Mouse (Mus musculus): ENCODE results near the gene Fbxo44.
"Not testable (repeated sequence)": the region's sequence is repeated elsewhere in the genome, so short reads cannot be mapped to it uniquely, and the experiment has no call there.

The Fbxo44 gene

DNA sequence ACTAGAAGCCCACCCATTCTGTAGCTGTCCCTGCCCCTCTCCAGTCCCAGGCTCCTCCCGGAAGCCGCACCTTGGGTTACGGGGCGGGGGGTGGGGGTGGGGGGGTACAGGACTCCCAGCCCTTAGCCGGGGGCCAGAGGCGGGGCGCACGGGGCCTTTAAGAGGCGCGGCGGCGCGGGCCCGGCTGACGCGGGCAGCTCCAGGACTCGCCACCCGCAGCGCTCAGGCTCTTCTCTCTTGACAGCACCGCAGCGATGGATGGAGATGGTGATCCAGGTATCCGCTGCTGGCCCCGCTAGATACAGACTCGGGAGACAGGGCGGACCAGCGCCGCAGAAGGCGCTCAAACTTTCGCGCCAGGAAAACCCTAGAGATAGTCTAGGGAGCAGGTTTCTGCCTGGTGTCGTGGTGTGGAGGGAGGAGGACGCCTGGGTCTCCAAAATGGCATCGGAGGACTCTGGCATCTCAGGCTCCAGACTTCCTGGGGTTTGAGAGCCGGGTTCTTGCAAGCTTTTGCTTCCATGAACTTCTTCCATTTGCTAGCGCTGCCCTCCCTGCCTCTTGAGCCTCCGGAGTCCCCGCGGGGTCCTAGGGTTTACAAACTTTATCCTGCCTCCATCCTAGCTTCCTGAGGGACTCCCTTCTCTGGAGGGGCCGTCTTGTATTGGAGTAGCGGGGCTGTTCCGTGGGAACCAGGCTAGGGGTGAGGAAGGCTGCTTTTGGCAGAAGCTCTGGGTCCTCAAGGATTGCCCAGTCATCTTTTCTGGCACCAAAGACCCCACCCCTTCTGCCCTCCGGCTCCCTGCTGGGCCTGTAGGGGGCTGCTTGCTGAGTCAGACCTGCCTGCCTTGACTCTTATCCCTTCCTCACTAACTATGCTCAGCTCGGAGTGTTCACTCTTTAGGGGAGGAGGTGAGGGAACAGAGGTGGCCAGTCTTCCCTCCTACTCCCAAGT is at the start of gene Fbxo44, which contains the start of gene Fbxo2:
TSS of gene Fbxo44 (minus strand) at position 47 of the 955 bp plus-strand sequence.
TSS of gene Fbxo2 (plus strand) at position 186 of the 955 bp plus-strand sequence.
- peak; percentile 73 to 80 for DNase-seq (ENCODE audit: inconsistent age in 2 of 2, low spot score in 1 of 2)

DNA sequence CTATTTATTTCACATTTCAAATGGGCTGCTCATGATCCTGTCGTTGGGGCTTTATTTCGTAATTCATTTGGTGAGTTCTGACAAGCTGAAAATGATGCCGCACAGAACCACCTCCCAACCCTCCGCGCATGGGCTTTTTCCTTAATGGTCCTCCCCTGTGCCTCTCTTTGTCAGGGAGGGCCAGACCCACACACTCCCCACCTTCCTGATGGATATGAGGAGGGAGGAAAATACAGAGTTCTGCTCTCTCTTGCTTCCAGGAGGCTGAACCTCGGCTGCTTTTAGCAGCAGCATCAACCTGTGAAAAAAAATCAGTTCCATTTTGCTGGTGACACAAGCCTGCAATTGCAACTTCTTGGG is 44.6 kb upstream of the Fbxo44 start:
- no peak for DNase-seq (ENCODE audit: inconsistent age in 2 of 2, low spot score in 1 of 2)

DNA sequence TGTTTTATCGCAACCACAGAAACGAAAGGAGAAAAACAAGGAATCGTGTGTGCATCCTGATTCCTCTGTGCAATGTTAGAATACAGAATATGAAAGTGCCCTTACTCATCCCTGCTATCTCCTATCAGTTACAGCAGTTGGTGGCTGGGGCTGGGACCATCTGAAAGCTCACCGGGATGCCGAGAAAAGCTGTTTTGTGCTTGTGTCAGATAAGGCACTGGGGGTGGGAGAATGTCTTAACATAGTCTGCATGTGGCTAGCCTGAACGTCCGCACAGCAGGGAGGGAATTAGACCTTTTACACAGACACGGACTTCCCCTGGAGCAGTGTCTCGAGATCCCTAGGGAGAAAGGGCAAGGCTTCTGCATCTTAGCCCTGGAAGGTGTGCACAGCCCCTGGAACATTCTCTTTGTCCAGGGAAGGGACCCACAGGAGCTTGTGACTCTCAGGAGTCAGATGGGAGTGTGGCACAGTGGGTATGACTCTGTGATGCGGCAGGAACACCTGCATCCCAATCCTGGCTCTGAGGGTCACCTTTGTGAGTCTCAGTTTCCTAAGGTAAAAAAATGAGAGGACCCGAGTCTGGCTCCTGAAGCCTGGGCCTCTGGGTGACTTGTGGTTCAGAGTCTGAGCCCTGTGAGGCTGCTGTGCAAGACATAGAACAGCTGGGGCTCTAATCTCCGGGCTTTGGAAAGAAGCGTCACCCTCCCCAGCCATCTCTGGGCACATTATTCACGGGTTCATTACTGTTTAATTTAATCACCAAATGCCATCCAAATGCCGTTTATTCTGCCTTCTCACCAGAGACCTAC is 44.0 kb upstream of the Fbxo44 start:
- DNase-seq (ENCODE audit: inconsistent age in 2 of 2, low spot score in 1 of 2): no peak

DNA sequence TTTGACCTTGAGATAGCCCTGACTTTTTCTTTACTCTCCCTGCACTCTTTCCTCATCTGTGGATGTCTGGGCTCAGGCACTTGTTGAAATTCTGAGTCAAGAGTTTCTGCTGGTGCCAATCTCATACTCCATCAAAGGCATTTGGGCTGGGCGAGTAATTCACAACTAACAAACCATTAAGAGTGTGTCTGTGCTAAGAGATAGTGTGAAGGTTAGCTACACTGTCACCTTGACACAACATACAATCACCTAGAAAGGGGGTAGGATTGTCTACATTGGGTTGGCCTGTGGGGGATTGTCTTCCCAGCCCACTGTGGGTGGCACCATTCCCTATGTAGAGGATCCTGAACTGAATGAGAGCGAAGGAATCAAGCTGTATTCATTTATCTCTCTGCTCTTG is 43.3 kb upstream of the Fbxo44 start:
- DNase-seq (ENCODE audit: inconsistent age in 2 of 2, low spot score in 1 of 2): no peak

DNA sequence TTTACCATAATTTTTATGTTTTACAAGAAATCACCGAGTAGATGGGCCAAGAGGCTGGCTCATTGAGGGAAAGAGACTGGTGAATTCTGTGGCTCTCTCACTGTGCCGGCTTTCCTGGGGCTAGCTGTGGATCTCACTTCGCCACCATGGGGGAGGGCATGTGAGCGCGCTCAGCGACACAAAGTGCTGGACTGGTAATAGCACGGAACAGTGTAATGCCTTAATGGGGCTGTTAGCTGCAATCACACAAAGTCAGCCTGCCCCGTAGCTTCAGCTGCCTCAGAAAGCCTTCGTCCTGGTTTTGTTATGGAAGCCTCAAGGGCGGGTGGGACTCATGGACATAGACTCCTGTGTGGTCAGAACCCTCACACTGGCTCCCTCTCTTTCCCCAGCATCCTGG is 38.4 kb upstream of the Fbxo44 start:
- no peak for DNase-seq (ENCODE audit: inconsistent age in 2 of 2, low spot score in 1 of 2)

DNA sequence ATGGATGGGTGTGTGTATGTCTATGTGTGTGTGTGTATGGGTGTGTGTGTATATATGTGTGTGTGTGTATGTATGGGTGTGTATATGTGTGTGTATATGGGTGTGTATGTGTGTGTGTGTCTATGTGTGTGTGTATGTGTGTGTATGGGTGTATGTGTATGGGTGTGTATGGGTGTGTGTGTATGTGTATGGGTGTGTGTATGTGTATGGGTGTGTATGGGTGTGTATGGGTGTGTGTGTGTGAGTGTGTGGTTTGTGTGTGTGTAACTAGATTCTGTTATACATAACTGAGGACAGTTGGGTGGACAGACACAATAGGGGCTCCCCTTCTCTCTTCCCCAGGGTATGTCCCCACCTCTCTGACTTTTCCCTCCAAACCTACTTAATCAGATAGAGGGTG is 34.1 kb upstream of the Fbxo44 start:
- no peak for DNase-seq (ENCODE audit: inconsistent age in 2 of 2, low spot score in 1 of 2)

DNA sequence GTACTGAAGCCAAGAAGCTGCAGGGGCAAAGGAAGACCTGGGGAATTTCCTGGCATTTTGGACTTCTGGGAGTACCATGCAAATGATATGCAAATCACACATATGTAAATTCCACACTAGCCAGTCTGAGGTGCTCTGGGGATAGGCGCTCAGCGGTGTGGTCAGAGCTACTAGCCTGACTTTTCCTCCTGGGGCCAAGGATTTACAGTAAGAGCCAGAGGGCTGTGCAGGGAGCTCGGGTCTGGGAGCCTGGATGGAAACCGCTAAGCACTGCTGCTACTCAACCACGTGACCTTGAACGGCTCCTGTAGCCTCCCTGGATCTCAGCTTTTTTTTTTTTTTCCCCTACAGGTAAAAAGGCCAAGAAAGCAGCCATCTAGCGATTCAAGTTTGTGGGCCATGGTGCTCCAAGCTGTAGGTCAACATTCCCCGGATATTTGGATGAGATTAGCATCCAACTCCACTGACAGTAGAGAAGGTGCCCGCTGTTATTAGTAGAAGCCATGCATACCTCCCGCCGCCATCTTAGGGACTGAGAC is 32.5 kb upstream of the Fbxo44 start:
- no peak for DNase-seq (ENCODE audit: inconsistent age in 2 of 2, low spot score in 1 of 2)

DNA sequence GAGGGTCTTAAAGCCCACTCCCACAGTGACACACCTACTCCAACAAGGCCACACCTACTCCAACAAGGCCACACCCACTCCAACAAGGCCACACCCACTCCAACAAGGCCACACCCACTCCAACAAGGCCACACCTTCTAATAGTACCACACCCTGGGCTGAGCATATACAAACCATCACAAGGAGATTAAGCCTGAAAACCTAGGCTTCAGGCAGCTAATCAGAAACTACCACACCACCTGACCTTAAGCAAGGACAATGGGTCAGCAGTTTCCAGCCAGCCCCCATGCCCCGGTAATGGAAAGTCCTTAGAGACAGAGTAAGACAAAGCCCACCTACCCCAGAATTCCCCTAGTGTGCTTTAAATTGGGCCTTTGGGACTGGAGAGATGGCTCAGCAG is 28.5 kb upstream of the Fbxo44 start:
- DNase-seq (ENCODE audit: inconsistent age in 2 of 2, low spot score in 1 of 2): not testable (repeated sequence)

DNA sequence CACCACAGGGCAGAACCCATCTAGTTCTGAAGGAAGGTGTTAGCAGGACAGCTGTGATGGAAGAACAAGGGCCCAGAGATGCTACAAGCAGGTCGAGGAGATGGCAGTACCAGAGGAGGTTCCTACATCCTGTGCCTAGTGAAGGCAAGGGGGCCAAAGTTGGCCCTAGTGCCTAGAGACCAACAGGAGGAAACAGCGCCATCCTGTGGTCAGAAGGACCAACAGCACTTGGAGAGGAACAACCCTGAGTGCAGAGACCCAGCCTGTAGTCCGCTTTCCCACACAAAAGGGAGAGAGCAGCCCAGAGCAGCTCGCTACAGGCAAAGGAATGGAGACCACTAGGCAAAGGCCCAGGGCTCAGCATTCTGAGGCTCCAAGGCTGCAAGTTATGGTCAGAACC is 25.5 kb upstream of the Fbxo44 start:
- DNase-seq (ENCODE audit: inconsistent age in 2 of 2, low spot score in 1 of 2): no peak

DNA sequence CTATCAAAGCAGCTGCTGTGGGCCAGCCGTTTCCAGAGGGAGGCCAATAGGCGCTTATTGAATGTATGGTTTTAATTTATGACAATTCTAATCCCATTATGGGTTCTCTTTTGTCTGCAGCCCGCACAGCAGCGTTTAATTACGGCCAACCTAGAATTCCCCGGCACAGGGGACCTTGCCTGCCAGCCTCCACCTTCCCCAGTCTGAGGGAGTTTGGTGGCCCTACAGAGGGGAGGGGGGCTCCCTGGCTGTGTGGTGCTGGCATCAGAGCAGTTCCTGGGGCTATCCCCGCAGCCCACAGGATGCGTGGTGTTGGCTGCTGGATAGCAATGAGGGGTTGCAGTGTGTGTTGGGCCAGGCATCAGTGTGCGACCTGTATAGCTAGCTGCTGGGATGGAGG is 24.3 kb upstream of the Fbxo44 start:
- DNase-seq (ENCODE audit: inconsistent age in 2 of 2, low spot score in 1 of 2): no peak

DNA sequence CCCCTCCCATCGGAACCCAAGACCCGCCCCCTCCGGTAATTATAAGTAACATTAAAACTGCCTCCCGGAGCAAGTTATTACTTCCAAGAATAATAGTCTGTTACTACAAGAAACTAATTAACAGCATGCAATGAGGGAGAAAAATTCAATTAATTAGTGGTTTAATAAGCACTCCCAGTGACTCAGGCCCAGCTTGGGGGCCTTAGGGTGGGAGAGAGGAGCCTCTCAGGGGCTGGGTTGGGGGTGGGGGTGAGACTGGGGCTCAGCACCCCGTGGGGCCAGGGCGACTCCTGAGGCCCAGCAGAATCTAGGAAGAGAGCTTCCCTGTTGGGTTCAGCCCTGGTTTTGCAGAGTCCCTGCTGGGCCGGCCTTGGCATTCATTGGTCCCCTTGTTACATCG is 22.1 kb upstream of the Fbxo44 start:
- no peak for DNase-seq (ENCODE audit: inconsistent age in 2 of 2, low spot score in 1 of 2)

DNA sequence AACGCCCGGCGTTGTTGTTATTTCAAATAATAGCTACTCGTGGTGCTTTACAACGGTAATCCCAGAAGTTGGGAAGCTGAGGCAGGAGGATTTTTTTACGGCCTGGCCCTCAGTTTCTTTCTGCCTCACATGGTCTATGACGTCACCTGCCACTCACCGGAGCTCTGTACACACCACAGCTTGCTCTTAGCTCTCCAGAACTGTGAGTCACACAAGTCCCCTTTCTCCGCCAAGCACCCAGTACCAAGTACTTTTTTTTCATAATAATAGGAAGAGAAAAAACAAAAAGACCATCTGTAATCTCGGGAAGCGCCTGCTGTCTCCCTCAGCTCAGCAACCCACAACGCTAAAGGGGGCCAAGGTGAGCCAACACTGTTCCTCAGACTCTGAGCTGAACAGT is 21.2 kb upstream of the Fbxo44 start:
- no peak for DNase-seq (ENCODE audit: inconsistent age in 2 of 2, low spot score in 1 of 2)

DNA sequence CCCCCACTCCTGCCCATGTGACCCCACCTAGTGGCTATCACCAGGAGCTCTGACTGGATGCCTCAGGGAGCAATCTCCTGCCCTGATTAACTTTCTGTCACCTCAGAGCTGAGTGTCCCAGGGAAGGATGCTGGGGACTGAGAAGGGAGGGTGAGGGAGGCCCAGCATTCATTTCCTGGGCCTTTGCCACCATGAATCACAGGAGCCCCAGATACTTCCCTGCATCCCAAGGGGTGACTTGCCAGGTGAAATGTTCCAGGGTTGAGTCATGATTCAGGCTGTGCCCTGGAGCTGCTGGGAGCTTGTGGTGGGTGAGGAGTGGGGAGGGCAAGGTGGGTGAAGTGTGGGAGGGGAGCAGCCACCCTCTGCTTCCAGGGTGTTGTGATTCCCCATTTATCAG is 17.4 kb upstream of the Fbxo44 start:
- no peak for DNase-seq (ENCODE audit: inconsistent age in 2 of 2, low spot score in 1 of 2)

DNA sequence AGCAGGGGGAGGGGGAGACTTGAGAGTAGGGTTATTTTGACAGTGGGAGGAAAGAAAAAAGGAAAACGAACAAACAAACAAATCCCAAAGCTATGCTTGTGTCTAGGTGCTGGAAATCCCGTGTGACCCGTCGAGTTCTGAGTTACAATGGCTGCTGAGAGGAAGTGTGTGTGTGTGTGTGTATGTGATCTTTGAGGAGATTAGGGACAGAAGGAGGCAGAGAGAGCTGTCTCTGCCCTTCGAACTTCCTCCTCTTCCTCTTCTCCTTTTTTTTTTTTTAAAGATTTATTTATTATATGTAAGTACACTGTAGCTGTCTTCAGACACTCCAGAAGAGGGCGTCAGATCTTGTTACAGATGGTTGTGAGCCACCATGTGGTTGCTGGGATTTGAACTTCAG is 16.3 kb upstream of the Fbxo44 start:
- not testable (repeated sequence) for DNase-seq (ENCODE audit: inconsistent age in 2 of 2, low spot score in 1 of 2)

DNA sequence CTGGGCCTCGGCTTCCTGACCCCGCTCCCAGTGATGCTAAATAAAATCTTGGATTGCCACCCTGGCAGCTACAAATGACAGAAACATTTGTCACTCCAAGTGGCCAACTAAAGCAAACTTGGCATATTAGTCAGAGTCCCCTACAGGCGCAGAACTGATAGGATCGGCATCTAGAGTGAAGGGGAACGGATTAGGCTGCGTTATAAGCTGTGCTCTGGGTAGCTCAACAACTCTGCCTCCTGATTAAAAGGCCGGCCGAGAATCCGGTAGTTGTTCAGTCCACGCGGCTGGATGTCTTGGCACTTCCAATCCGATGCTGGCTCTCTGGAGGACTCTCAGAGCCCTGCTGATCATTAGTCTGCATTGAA is 14.2 kb upstream of the Fbxo44 start:
- DNase-seq (ENCODE audit: inconsistent age in 2 of 2, low spot score in 1 of 2): no peak

DNA sequence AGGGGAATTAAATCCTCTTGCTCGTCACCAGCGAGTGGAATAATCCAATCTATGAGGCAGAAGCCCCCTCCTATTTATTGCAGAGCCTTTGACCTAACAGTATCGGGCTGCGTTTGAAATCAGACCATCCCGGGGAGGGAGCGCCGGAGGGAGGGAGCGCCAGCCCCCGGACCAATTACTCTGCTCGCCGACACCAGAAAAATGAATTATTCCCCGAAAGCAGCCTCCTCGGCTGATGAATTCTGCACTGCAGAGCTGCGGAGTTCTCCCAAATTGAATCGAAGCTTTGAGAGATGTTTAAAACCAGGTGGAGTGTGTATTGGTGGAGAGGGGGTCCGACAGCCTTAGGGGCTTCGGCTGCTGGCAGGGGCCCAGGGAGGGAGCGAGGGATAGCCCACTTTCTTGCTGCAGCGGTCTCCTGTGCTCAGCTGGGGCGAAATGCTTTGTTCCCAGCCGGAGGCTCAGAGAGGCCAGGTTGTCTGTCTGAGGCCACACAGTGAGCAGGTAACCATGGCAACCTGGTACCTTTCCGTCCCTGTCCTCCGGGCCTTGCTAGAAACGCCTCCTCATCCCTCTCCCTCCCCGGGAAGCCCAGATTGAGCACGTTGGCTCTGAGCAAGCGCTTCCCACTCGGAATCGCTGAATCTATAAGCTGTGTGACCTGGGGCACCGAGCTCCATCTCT is 13.7 kb upstream of the Fbxo44 start:
- DNase-seq (ENCODE audit: inconsistent age in 2 of 2, low spot score in 1 of 2): peak in 1 of 2 experiments; percentile 44

DNA sequence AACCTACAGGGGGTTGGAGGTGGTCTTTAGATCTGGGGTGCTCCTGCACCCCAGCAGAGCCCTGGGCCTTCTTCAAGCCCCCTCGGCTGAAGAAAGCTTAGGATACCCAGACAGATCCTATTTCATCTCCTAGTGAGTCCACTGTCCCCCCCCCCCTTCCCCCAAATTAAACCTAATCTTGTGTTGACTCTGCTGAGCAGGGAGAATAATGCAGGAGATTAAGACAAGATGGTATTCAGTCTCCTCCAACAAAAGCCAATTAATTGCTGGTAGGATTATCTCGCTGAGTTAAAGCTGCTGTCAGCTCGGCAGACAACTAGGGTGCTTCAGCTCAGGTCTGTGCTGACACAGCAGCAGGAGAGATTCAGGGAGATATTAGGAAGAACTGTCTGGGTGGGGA is 11.0 kb upstream of the Fbxo44 start:
- no peak for DNase-seq (ENCODE audit: inconsistent age in 2 of 2, low spot score in 1 of 2)

DNA sequence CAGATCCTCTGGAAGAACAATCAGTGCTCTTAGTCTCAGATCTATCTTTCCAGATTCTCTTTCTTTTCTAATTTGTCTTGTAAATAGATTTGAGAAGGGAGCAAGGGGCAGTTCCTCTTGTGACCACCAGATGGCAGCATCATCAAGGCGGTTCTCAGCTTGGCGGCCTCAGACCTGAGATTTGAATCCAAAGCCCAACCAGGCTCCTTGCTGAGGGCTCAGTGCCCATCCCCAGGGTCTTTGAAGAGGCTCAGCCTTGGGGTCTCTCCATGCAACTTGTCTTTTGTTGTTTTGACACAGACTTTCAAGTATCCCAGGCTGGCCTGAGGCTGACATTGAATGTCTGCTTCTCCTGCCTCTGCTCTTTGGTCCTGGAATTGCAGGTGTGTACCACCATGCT is 10.6 kb upstream of the Fbxo44 start:
- DNase-seq (ENCODE audit: inconsistent age in 2 of 2, low spot score in 1 of 2): peak in 1 of 2 experiments; percentile 84

DNA sequence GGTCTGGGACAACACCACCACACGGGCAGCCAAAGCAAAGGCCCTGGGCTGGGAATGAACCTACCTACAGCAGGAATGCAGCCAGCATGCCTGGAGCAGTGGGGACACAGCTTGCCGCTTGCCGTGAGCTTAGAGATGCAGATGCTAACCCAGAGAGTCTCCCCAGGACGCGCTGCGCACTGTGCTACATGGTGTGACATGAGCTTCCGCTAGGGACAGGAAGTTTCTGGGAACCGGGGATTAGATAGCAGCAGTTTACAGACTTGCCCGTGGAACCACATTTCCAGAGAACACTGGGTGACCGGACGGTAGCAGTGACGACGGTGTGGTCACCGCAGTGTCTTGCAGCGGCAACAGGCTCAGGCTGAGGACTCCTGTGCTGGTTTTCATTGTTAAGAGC is 9.3 kb upstream of the Fbxo44 start:
- no peak for DNase-seq (ENCODE audit: inconsistent age in 2 of 2, low spot score in 1 of 2)

DNA sequence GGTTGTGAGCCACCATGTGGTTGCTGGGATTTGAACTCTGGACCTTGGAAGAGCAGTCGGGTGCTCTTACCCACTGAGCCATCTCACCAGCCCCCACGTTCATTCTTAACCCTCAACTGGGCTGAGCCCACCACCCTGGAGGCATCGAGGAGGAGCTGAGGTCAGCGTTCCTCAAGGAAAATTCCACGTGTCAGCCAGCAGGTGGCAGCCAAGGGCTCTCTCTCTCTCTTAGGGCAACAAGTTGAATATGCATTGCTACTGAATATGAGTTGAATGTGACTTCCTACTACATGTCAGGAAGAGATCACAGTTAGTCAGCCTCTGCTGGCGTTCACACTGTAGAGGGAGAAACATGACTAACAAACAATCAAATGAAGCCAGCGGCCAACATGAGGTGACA is 8.0 kb upstream of the Fbxo44 start:
- peak in 1 of 2 experiments; percentile 82 for DNase-seq (ENCODE audit: inconsistent age in 2 of 2, low spot score in 1 of 2)

DNA sequence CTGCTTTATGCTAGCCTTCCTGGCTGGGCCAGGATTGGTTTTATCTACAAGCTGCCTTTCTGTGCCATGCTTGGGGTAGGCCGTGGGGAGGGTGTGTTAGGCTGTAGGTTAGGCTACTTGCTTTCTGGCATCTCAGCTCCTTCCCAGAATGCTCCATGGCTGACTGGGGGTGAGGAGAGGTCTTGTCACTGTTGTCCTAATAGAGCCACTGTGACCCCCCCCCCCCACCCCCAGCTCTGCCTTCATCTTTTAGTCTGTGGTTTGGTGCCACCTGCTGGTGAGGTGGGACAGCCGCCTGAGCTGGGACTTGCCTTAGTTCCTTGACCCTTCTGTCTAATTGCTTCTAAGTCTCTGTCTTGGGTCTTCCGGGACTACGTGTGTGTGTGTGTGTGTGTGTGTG is 6.7 kb upstream of the Fbxo44 start:
- DNase-seq (ENCODE audit: inconsistent age in 2 of 2, low spot score in 1 of 2): peak; percentile 62 to 84

Measured in adrenal gland, adult (tissue).